Mouse (Mus musculus) embryonic facial prominence, embryonic 14.5 days (tissue): ENCODE measurements at regions not wholly inside any gene's neighbourhood (a gene's known extent, or its start where the extent isn't known, plus 50 kb on each side); places are given as distances from the start of the nearest gene placed in this dataset.

Experiments
- ATAC-seq: fragments of 200-750 bp; cut with Nextera tagmentation; 2 replicates; pipeline ENCODE4 v1.8.0; 2017; ENCODE audit warnings: low read depth, moderate number of reproducible peaks, moderate TSS enrichment
- DNase-seq: peaks from one replicate; pipeline ENCODE4 v3.0.0-alpha.2; 2015; ENCODE audit warnings: low spot score
- H3K27ac ChIP-seq: fragments of 300-500 bp; sonication (generic); replicated peaks from 2 replicates; pipeline ENCODE4 v1.5.1; 2014; ENCODE audit warnings: low read depth, mild to moderate bottlenecking, low read length, moderate library complexity
- H3K27me3 ChIP-seq: fragments of 300-500 bp; sonication (generic); replicated peaks from 2 replicates; pipeline ENCODE4 v1.6.1; 2014; ENCODE audit warnings: low read length; ENCODE audit not compliant: control insufficient read depth, insufficient read depth
- H3K36me3 ChIP-seq: fragments of 300-500 bp; sonication (generic); 2 replicates; pipeline ENCODE4 v1.6.1; 2014; ENCODE audit warnings: low read length, mixed read lengths; ENCODE audit not compliant: control insufficient read depth, insufficient read depth
- H3K4me1 ChIP-seq: fragments of 300-500 bp; sonication (generic); 2 replicates; pipeline ENCODE4 v1.6.1; 2014; ENCODE audit warnings: antibody characterized with exemption, low read length; ENCODE audit not compliant: control insufficient read depth, insufficient read depth
- H3K4me2 ChIP-seq: fragments of 300-500 bp; sonication (generic); 2 replicates; pipeline ENCODE4 v1.6.1; 2014; ENCODE audit warnings: low read depth, mild to moderate bottlenecking, low read length, moderate library complexity, mixed read lengths
- H3K4me3 ChIP-seq: fragments of 300-500 bp; sonication (generic); 2 replicates; pipeline ENCODE4 v1.5.1; 2014; ENCODE audit warnings: low read depth, mild to moderate bottlenecking, low read length
- H3K9ac ChIP-seq: fragments of 300-500 bp; sonication (generic); 2 replicates; pipeline ENCODE4 v1.6.1; 2014; ENCODE audit warnings: low read depth, mild to moderate bottlenecking, low read length, moderate library complexity, mixed read lengths
- H3K9me3 ChIP-seq: fragments of 300-500 bp; sonication (generic); 2 replicates; pipeline ENCODE4 v1.6.1; 2016; ENCODE audit warnings: low read length; ENCODE audit not compliant: control insufficient read depth
- WGBS: fragments of 180-500 bp; shearing (Covaris S2); extraction: QIAGEN DNeasy Blood & Tissue Kit; methylation state at CpG from one replicate; pipeline ENCODE4 v1.1.7; 2014; 5-methylcytosine and 5-hydroxymethylcytosine counted together

- peak overlapping the region; percentile 18; the same call in 1 of the 2 replicates for H3K4me2 ChIP-seq
Measured at GRCm38 (mm10) chr5:101295941-101296340, 368.9 kb downstream of the Nkx6-1 start.

GRCm38 (mm10) chr5:101294031-101294430 is 370.8 kb downstream of the Nkx6-1 start:
- ATAC-seq, result no peak
- no peak overlapping the region for H3K4me2 ChIP-seq
- 57% methylated on average over 3 of the region's 3 CpGs for WGBS

More at GRCm38 (mm10) chr5:101295941-101296340, 368.9 kb downstream of the Nkx6-1 start:
- ATAC-seq (peak; percentile 53; the same call in 1 of the 2 replicates), DNase-seq (peak; percentile 75)
- no peaks in the 10 kb centered on the region for H3K36me3 ChIP-seq
- no peak overlapping the region for H3K9ac ChIP-seq
- H3K4me1 ChIP-seq, result no peaks in the 10 kb centered on the region; the same call in 1 of the 2 replicates
- no peak overlapping the region for H3K4me3 ChIP-seq
- H3K9me3 ChIP-seq, result no peaks in the 10 kb centered on the region
- no peaks in the 10 kb centered on the region for H3K27me3 ChIP-seq
- no peak overlapping the region for H3K27ac ChIP-seq
- WGBS, result 48% methylated on average over 7 of the region's 7 CpGs

GRCm38 (mm10) chr5:101288358-101288757 is 376.4 kb downstream of the Nkx6-1 start:
- WGBS, result 61% methylated on average over 6 of the region's 6 CpGs
- no peaks in the 10 kb centered on the region for H3K4me1 ChIP-seq
- no peak overlapping the region for H3K9ac ChIP-seq
- no peak overlapping the region for H3K4me2 ChIP-seq
- no peaks in the 10 kb centered on the region for H3K9me3 ChIP-seq
- no peaks in the 10 kb centered on the region for H3K36me3 ChIP-seq
- ATAC-seq (no peak), DNase-seq (no peak)
- H3K27ac ChIP-seq, result no peak overlapping the region
- H3K27me3 ChIP-seq, result no peaks in the 10 kb centered on the region
- no peak overlapping the region for H3K4me3 ChIP-seq

More at GRCm38 (mm10) chr5:101294031-101294430, 370.8 kb downstream of the Nkx6-1 start:
- H3K27me3 ChIP-seq, result no peaks in the 10 kb centered on the region
- H3K9me3 ChIP-seq, result no peaks in the 10 kb centered on the region
- H3K36me3 ChIP-seq, result no peaks in the 10 kb centered on the region
- DNase-seq, result no peak
- H3K4me3 ChIP-seq, result no peak overlapping the region
- no peak overlapping the region for H3K9ac ChIP-seq
- no peaks in the 10 kb centered on the region; the same call in 1 of the 2 replicates for H3K4me1 ChIP-seq
- no peak overlapping the region for H3K27ac ChIP-seq

GRCm38 (mm10) chr5:101285941-101286340 is 378.9 kb downstream of the Nkx6-1 start:
- no peak overlapping the region for H3K4me2 ChIP-seq
- no peaks in the 10 kb centered on the region for H3K27me3 ChIP-seq
- no peak overlapping the region for H3K9ac ChIP-seq
- DNase-seq (no peak), ATAC-seq (no peak)
- H3K9me3 ChIP-seq, result no peaks in the 10 kb centered on the region
- no peak overlapping the region for H3K4me3 ChIP-seq
- no peaks in the 10 kb centered on the region for H3K36me3 ChIP-seq
- 55% methylated on average over 7 of the region's 7 CpGs for WGBS
- H3K4me1 ChIP-seq, result no peaks in the 10 kb centered on the region
- no peak overlapping the region for H3K27ac ChIP-seq

- H3K27ac ChIP-seq, result no peak overlapping the region
- no peaks in the 10 kb centered on the region for H3K4me1 ChIP-seq
- ATAC-seq (no peak), DNase-seq (no peak)
- H3K9me3 ChIP-seq, result no peaks in the 10 kb centered on the region
- H3K4me3 ChIP-seq, result no peak overlapping the region
- H3K27me3 ChIP-seq, result no peaks in the 10 kb centered on the region
- H3K4me2 ChIP-seq, result no peak overlapping the region
- no peaks in the 10 kb centered on the region for H3K36me3 ChIP-seq
- 86% methylated on average over 3 of the region's 3 CpGs for WGBS
- no peak overlapping the region for H3K9ac ChIP-seq
Measured at GRCm38 (mm10) chr5:101250474-101250873, 405.0 kb downstream of the Gpat3 start.

- Histone ChIP-seq H3K4me1 (peaks cover 3% of the 10 kb centered on the region; the same call in 1 of the 2 replicates), H3K9ac (no peak overlapping the region), H3K27me3 (no peaks in the 10 kb centered on the region), H3K9me3 (no peaks in the 10 kb centered on the region), H3K36me3 (no peaks in the 10 kb centered on the region), H3K4me3 (no peak overlapping the region), H3K27ac (no peak overlapping the region), H3K4me2 (no peak overlapping the region)
- WGBS, result 72% methylated on average over 2 of the region's 2 CpGs
- DNase-seq, result no peak
- no peak for ATAC-seq
Measured at GRCm38 (mm10) chr5:101242651-101243050, 397.1 kb downstream of the Gpat3 start.

- DNase-seq, result peak; percentile 22
- Histone ChIP-seq H3K27ac (no peak overlapping the region), H3K36me3 (no peaks in the 10 kb centered on the region), H3K4me3 (peak overlapping the region; percentile 16), H3K27me3 (no peaks in the 10 kb centered on the region), H3K4me1 (peaks cover 3% of the 10 kb centered on the region; the same call in 1 of the 2 replicates), H3K9me3 (no peaks in the 10 kb centered on the region), H3K9ac (no peak overlapping the region), H3K4me2 (peak overlapping the region; percentile 36)
- 60% methylated on average over 16 of the region's 16 CpGs for WGBS
- ATAC-seq, result no peak
Measured at GRCm38 (mm10) chr5:101239298-101240118, 394.0 kb downstream of the Gpat3 start.

GRCm38 (mm10) chr5:101236163-101236693 is 390.7 kb downstream of the Gpat3 start:
- Histone ChIP-seq H3K4me1 (peaks cover 3% of the 10 kb centered on the region; the same call in 1 of the 2 replicates), H3K4me3 (no peak overlapping the region), H3K4me2 (no peak overlapping the region), H3K9me3 (no peaks in the 10 kb centered on the region), H3K36me3 (no peaks in the 10 kb centered on the region), H3K9ac (no peak overlapping the region), H3K27me3 (no peaks in the 10 kb centered on the region), H3K27ac (no peak overlapping the region)
- ATAC-seq (no peak), DNase-seq (no peak)
- WGBS, result 63% methylated on average over 9 of the region's 9 CpGs
